Comparison of ENCODE assay signal across 9 mouse cellular contexts in the genomic region with DNA sequence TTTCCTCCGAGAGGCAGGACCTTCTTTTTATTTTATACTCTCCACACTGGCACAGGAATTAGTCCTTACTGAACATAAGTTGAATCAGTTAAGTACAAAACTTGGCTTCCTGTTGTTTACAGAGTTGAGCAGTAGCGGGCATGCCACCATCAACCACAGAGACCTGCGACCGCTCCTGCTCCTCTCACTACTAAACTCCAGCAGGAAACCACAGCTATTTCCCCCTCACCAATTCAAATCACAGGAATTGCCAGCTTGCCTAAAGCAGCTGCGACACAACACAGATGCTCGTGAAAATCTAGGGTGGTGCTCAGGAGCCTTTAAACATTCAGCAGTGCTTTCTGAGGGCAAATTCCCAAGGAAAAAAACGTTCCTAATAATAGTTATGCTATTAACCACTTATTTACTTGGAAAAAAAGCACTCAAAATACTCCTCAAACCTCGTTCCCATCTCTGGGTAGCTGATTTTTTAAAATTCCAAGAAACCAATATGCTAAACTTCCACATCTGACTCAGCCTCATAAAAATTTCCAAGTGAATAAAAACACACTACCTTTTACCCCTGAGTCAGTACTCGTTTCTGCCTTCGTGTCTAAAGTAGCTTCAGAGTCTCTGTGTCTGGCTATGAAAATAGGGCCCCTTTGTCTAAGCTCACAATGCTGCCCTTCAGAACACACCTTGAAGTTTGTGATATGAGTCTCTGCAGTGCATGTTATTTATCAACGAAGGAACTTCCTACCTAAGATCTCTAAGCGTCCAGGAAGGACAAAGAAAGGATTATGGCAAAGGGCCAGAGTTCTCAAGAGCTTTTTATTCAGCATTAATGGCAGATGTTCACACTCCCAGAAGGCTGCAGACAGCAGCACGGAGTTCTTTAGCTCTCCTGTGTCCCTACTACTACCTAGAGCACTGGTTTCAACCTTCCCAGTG. TPM values are rescaled to one million over a fixed set of nuclear protein-coding genes. Genes with fewer than 3 reads are reported as not detected.
DNase-seq lines count a peak whose midpoint lies in the region; ATAC-seq lines count a peak whose summit lies in the region.
"Had no signal": no experiment of that assay in that cellular context is flagged by ENCODE, and none has a peak within 500 bp of the region (broad histone marks: within the 10 kb centered on the region; RNA-seq: fewer than 3 reads in every experiment).

No protein-coding gene starts in this region.

- no peak for ATAC-seq in heart, embryonic 15.5 days (replicated peaks; ENCODE audit: insufficient number of reproducible peaks, insufficient read depth, low FRiP score, low read depth)
- ATAC-seq in forebrain, embryonic 14.5 days, result peak; percentile 40
- peak; percentile 63 for ATAC-seq in monocyte, adult 5-6 weeks (replicated peaks; ENCODE audit: insufficient number of reproducible peaks, low FRiP score, low TSS enrichment, poor library complexity, severe bottlenecking)

- H3K27ac ChIP-seq in heart, embryonic 15.5 days, result peak overlapping the region; percentile 63
- H3K27ac ChIP-seq in forebrain, embryonic 14.5 days (ENCODE audit: low read depth, low read length), result no peak overlapping the region
- H3K27ac ChIP-seq: hindbrain, embryonic 15.5 days had no signal

- DNase-seq in heart, postnatal 14 days, result no peak
- DNase-seq in CD8-positive naive resting alpha-beta T cell, adult 2 months (ENCODE audit: low read depth in 2 of 2, low spot score in 2 of 2), result peak; percentile 46 to 67
- peak; percentile 70 for DNase-seq in forebrain, embryonic 14.5 days (ENCODE audit: low spot score)
- DNase-seq in testis, postnatal 10 days (ENCODE audit: low spot score), result no peak
- no peak for DNase-seq in testis, postnatal 14 days (ENCODE audit: low spot score)
- DNase-seq in layer of hippocampus, adult 9-11 months, result no peak

- intact Hi-C loops in heart, postnatal 14 days (cut with DNase I), result no loop called here

- H3K9me3 ChIP-seq in heart, embryonic 15.5 days (replicated peaks), result no peaks in the 10 kb centered on the region
- no peaks in the 10 kb centered on the region for H3K9me3 ChIP-seq in forebrain, embryonic 14.5 days (replicated peaks; ENCODE audit: control insufficient read depth, low read length)
- H3K9me3 ChIP-seq: hindbrain, embryonic 15.5 days had no signal

- peaks cover 28% of the 10 kb centered on the region for H3K4me1 ChIP-seq in heart, embryonic 15.5 days (replicated peaks)
- peaks cover 8% of the 10 kb centered on the region; the same call in 1 of the 2 replicates for H3K4me1 ChIP-seq in forebrain, embryonic 14.5 days (ENCODE audit: control insufficient read depth, insufficient read depth, low read length)
- H3K4me1 ChIP-seq: hindbrain, embryonic 15.5 days had no signal

- peak overlapping the region; percentile 43 for H3K4me2 ChIP-seq in heart, embryonic 15.5 days
- H3K4me2 ChIP-seq in forebrain, embryonic 14.5 days (ENCODE audit: low read length), result no peak overlapping the region; the same call in 1 of the 2 replicates
- H3K4me2 ChIP-seq: hindbrain, embryonic 15.5 days had no signal

- no peak overlapping the region for H3K4me3 ChIP-seq in heart, embryonic 15.5 days
- H3K4me3 ChIP-seq in forebrain, embryonic 14.5 days (ENCODE audit: low read depth, low read length), result no peak overlapping the region
- H3K4me3 ChIP-seq: hindbrain, embryonic 15.5 days had no signal

- H3K36me3 ChIP-seq in heart, embryonic 15.5 days, result no peaks in the 10 kb centered on the region
- H3K36me3 ChIP-seq in forebrain, embryonic 14.5 days (ENCODE audit: control insufficient read depth, insufficient read depth, low read length), result no peaks in the 10 kb centered on the region
- H3K36me3 ChIP-seq: hindbrain, embryonic 15.5 days had no signal

- 23% methylated on average over 13 of the region's 13 CpGs for WGBS in heart, embryonic 15.5 days
- 23% methylated on average over 13 of the region's 13 CpGs for WGBS in forebrain, embryonic 14.5 days

- H3K9ac ChIP-seq in heart, embryonic 15.5 days, result no peak overlapping the region
- no peak overlapping the region for H3K9ac ChIP-seq in forebrain, embryonic 14.5 days (ENCODE audit: low read length)
- H3K9ac ChIP-seq: hindbrain, embryonic 15.5 days had no signal

- no peaks in the 10 kb centered on the region for H3K27me3 ChIP-seq in heart, embryonic 15.5 days
- H3K27me3 ChIP-seq in forebrain, embryonic 14.5 days (replicated peaks; ENCODE audit: control insufficient read depth, insufficient read depth, low read length), result no peaks in the 10 kb centered on the region
- H3K27me3 ChIP-seq: hindbrain, embryonic 15.5 days had no signal

RNA-seq across cellular contexts. Expression of a gene that starts 13.4 kb away (rescaled TPM):
- polyA plus RNA-seq in heart, embryonic 15.5 days (2015; fragmentation: Nextera tagmentation; extraction: Ambion mirVana), result 3.1 and 4.3 TPM in 2 replicates
- under 1 TPM; 0.46 to 0.57 TPM for total RNA-seq in heart, postnatal 14 days (2021)
- polyA plus RNA-seq in forebrain, embryonic 14.5 days (2014; fragmentation: Nextera tagmentation; extraction: Ambion mirVana), result 1.9 and 3.2 TPM in 2 replicates
- 3.7 to 23.4 TPM (median 4.9 TPM) in 3 replicates for total RNA-seq in monocyte, adult 5-6 weeks (2017)

Comparison
In these comparisons a context has a peak if more than half of its experiments do, and no peak if none do; other contexts are left out.
1. DNase-seq: peak in CD8-positive naive resting alpha-beta T cell, adult 2 months (2 of 2) and forebrain, embryonic 14.5 days (single experiment); none in heart, postnatal 14 days (0 of 2), testis, postnatal 10 days (single experiment), testis, postnatal 14 days (single experiment) and layer of hippocampus, adult 9-11 months (single experiment).